Mouse (Mus musculus) CD4-positive, CD25-positive, alpha-beta regulatory T cell, adult 2 months (primary cell): ENCODE measurements around the gene Rpl9-ps1.
A peak's percentile ranks its signal among the peaks of the same experiment; 100 is the strongest.

Experiments used
- DNase-seq: peaks from one replicate; pipeline ENCODE4 v3.0.0-alpha.2; 2012; ENCODE audit warnings: low read depth, low spot score

The Rpl9-ps1 gene

DNA sequence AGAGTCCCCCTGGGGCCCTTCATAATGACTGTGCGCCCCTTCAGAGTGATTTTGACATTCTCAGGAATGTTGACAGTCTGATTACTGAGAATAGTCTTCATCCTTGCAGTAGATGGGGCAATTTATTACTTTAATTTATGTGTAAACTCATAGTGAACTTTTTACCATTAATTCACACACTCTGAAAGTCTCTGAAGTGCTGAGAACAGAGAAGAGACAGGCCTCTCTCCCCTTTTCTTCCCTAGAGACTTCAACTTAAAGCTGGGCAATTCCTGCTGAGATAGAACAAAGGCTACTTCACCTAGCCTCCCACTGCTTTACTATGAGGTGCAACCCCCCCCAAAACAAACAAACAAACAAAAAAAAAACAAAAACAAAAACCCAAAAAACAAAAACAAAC, at the start of gene Rpl9-ps1:
Rpl9-ps1 (minus strand) TSS at position 101 of the 400 bp plus-strand sequence.
- DNase-seq = no peak

DNA sequence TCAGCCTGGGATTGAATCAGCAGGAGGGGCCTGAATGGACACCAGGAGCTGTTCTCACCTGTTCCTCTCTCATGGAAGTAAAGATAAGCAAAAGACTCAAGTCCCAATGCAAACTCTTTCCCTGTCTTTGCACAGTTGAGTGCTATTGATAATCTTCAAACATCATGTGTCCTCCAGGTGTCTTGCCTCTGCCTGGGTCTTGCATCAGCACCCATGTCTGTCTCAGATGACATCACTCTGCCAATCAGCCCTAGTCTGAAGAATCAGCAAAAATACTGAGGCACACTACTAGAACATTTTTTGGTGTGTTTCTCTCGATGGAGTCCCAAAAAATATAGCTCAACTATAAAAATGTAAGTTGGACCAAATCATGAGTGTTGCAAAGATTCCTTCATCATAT, 46.6 kb upstream of the Rpl9-ps1 start:
- DNase-seq = no peak

- no peak for DNase-seq
These were observed 44.5 kb upstream of the Rpl9-ps1 start for GRCm38 (mm10) chr11:83689918-83690317.

- no peak for DNase-seq
These were observed 30.2 kb upstream of the Rpl9-ps1 start for GRCm38 (mm10) chr11:83675665-83676064.

DNA sequence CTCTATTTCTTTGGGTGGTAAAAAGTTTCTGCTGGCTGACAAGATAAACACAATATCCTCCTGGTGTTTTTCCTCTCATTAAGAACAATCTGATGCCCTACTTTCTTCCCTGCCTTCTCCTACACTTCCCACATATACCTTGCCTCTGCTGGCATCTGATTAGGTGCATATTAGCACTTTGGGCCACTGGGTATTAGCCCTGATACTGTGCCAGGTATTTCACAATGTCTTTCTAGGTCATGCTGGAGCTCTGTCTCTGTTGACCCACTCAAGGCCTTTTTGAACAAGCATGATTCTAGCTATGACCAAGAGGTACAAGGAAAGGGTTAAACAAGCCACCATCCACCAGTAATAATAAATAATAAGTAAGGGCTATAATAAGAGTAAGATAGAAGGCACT, 26.3 kb upstream of the Rpl9-ps1 start:
- no peak for DNase-seq

DNA sequence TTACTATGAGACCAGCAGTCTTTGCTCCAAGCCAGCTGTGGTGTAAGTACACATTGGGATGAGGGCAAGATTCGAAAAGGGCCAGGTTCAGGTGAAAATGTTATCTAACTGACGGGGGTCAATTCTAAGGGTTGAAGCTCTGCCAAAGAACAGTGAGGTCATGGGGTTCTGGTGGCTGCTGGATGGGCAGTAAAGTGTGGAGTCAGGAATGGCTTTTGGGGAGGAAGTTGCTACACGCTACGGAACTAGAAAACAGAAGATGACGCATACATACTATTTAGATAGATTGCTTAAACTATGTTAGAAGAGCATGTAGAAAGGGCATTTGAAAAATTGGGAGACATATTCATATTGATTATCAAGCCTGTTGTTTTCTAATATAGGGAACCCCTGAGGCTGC, 18.1 kb upstream of the Rpl9-ps1 start:
- DNase-seq = no peak

DNA sequence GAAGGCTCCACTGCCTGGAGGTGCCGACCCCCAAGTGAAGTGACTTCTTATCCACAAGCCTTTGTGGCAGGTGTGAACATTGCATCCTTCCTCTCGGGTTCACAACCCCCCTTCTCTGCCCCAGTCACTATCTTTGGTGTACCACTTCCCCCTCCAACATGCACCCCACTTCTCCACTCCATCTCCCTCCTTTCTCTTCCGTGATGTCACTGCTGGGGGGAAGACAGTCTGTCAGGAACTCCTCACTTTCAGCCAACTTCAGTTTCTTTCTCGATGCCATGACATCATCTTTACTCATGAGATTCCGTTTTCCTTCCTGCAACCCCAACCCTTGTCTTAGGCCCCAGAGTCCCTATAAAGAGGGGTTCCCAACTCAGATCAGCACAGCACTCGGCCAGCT, 16.8 kb upstream of the Rpl9-ps1 start, which contains the start of gene Ccl4:
Ccl4 (plus strand) TSS at position 381 of the 400 bp plus-strand sequence.
- peak; percentile 21 for DNase-seq

DNA sequence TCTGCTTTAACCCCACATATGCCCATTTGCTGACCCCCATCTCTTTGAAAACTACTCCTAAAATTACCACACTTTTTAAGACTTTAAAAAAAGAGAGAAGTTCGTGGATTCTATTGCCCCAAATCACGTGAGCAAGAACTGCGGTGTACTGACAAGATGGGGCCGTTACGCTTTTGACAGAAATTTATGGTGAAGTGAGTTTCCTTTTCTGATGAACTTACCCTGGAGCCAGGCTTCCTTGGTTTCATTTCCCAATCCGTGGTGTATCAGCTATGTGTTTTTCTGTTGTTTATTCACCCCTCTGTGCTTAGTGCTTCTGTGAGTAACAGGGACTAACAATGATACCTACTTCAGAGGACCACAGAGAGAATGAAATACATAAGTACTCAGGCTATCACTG, 13.4 kb upstream of the Rpl9-ps1 start:
- DNase-seq = no peak

DNA sequence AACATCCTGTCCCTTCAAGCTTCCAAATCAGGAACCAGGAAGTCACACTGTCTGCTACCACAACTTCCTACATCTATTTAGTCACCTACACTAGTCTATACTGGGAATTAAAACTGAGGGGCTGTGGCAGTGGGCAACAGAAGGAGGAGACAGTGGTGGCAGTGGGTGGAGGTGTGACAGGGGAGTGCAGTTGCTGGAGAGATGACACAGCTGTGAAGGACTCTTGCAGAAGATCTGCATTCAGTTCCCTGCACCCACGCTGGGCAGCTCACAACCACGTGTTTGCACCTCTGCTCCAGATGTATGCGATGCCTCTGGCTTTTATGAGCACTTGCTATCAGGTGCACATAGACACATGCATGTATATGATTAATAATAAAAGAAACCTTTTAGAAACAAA, 12.1 kb upstream of the Rpl9-ps1 start:
- no peak for DNase-seq

- DNase-seq = no peak
These were observed 9.2 kb upstream of the Rpl9-ps1 start for GRCm38 (mm10) chr11:83654606-83655005.

DNA sequence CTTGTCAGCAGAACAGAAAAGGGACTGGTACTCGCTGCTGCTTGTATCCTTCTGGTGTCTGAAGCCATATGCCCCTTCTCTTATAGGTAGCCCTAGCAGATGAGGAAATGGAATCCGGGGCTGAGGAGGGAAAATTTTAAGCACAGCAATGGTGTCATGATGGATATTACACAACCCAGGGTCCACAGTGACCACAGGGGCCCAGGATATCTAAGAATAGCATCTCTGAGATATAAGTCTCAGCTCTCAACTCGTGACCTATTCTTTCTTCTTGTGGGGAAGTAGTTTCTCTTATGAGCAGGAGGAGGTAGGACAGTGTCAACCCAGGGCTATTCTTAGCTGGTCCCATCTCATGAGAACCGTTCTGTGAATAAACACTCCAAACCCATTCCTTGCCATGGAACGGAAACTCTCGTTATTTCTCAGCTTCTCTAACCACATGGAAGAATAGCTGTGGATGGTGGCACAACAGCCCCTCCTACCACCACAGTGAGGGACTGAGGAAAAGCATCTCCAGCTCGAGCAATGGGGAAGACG, 4.0 kb upstream of the Rpl9-ps1 start, which contains the start of gene Ccl3:
Ccl3 (minus strand) TSS at position 51 of the 537 bp plus-strand sequence.
- no peak for DNase-seq

DNA sequence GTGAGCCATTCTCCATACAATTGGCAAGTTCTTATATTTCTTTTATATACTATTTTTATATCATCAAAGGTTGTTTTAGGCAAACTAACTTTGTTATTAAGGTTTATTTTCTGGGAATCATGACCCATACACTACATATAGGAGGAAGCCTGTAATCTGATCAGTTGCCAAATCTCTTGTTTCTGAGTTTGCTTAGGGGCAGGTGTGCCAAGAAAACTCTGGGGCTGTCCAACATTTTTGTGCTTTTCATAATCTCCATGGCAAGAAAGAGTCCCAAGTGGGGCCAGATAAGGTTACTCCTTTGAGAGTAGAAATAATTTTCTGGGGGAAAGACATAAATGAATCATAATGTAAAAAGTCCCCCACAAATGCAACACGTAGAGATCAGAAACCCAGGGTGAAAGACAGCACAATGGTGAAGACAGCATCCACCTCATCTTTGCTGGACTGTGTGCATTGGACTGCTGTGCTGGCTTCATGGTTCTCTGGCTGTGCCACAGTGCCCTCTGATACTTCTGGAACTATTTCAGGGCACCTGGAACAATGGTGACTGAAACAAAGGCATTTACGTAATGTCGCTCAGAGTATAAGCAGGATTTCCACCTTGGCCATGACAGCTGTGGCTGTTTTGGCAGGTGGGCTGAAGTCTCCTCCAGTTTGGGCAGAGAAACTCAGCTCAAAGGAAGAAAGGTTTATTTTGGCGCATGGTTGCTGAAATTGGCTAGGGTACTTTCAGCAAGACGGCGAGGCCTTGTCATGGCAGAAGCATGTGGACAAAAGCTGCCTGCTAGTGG, 1.1 kb upstream of the Rpl9-ps1 start:
- no peak for DNase-seq

- DNase-seq = no peak
These were observed 4.2 kb downstream of the Rpl9-ps1 start for GRCm38 (mm10) chr11:83641216-83641615.

- DNase-seq = peak; percentile 55
These were observed 5.3 kb downstream of the Rpl9-ps1 start for GRCm38 (mm10) chr11:83640141-83640540.

DNA sequence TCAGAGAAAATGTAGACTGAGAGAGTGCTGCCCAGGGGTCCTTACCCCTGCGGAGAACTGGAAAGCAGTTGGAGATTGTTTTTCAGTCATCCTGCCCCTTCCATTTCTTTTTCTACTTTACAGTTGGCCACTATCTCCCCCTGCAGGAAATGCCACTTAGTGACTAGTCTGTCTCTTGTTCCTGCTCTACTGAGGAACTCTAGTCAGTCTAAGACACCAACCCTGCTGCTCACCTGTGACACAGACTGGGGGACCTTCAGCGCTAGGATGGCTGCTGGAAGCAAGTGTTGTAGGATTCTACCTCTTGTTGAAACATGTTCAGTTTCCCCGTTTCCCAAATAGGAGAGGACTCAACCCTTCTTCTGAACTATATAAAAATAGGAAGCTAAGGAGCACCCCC, 5.9 kb downstream of the Rpl9-ps1 start:
- peak; percentile 56 for DNase-seq

GRCm38 (mm10) chr11:83638934-83639333, 6.5 kb downstream of the Rpl9-ps1 start:
- DNase-seq = no peak

DNA sequence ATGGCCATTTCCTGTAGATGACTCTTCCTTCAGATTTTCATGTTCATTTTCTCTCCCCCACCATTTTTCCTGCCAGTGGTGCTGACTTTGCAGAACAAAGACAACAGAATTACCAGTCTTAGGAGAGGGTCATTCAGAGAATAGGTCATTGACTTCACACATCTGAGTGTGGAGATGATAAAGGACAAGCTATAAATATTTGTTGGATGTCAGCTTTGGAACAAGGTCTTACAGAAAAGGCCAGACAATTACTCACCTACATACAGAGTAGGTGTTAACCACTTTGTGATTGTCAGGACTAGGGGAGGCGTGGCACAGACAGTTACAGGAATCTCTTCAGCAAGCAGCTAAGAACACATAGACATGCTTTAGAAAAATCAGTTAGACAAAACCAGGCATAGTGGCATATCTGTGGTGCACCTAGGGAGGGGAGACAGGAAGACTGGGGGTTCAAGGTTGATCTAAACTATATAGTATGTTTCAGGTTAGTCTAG, 8.6 kb downstream of the Rpl9-ps1 start:
- DNase-seq = no peak

DNA sequence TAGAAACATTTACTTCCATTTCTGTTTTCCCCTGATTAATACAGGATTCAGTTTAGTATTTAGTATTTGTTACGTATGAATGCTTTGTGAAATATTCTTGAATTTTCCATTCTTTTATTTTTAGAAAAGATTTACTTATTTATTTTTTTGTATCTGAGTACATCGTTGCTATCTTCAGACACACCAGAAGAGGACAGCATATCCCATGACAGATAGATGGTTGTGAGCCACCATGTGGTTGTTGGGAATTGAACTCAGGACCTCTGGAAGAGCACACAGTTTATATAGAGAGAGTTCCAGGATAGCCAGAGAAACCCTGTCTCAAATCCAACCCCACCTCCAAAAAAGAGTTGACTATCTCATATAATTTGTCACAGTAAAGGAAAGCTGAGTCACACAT, 10.5 kb downstream of the Rpl9-ps1 start:
- no peak for DNase-seq

GRCm38 (mm10) chr11:83634425-83634824, 11.0 kb downstream of the Rpl9-ps1 start:
- DNase-seq = no peak

- no peak for DNase-seq
These were observed 12.7 kb downstream of the Rpl9-ps1 start for GRCm38 (mm10) chr11:83632744-83633143.

DNA sequence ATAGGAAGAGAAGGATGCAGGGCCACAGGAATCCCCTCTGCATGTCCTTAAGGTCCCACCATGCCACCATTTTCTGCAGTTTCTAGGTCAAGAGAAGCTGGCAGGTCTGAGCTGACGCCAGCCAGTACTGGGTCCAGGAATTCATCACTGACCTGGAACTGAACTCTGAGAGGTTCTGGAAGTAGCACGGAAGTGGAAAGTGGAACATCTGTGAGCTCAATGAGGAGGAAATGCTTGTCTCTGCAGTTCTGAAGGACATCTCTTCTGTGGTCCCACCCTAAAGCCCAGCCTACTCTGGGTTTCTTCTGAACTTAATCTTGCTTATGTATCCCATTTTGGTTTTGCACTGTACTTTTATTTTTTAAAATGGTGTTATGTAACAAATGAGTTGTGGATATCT, 14.4 kb downstream of the Rpl9-ps1 start:
- no peak for DNase-seq

DNA sequence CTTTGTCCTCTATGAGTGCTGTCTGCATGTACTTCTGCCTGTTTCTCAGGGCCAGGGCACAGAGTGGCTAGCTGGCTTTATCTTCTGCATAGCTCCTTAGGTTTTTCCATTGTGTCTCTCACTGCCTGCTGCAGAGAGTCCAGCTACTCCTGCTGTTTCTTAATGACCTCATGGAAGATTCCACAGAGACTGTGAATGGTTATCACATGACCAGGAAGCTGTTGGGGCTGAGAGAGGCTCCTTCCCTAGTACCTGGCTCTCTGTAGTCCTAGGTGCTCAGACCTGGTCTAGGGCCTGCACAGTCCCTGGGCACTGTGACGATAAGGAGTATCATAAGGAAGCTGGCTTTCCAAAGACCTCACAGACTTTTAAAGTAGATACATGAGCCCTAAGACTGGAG, 14.8 kb downstream of the Rpl9-ps1 start:
- no peak for DNase-seq

DNA sequence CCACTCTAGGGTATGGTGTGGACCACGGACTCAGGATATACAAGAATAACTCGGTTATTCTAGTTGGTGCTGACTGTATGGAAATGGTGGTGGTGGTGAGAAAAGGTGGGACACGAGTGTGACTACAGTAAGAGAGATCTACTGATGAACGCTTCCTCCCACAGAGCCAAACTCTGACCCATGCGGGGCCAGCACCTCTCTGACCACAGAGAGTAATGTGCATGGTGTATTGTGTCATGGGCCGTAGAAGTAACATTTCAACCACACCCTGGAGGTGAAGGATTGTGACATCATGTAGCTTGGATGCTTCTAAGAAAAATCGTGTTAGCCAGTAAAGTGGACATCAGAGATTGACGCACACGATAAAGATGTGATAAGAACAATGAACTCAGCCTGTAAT, 16.6 kb downstream of the Rpl9-ps1 start:
- no peak for DNase-seq
